Mouse (Mus musculus) thymus, adult 2 months (tissue): Measurements from ENCODE around the gene Eif1ax.
"Not testable (repeated sequence)": the region's sequence is repeated elsewhere in the genome, so short reads cannot be mapped to it uniquely, and the experiment has no call there.

Experiments
- CTCF ChIP-seq: fragments of 200-500 bp; IDR thresholded peaks from 2 replicates; pipeline ENCODE4 v1.5.1; 2012; ENCODE audit warnings: mild to moderate bottlenecking, control low read depth, low read length, moderate library complexity, borderline replicate concordance; ENCODE audit not compliant: control insufficient read depth, poor library complexity, insufficient read depth; ENCODE audit errors: extremely low read depth
- POLR2A ChIP-seq: fragments of 200-500 bp; IDR thresholded peaks from 2 replicates; pipeline ENCODE4 v1.6.1; 2012; ENCODE audit warnings: mild to moderate bottlenecking, low read length, control low read depth, moderate library complexity; ENCODE audit not compliant: control insufficient read depth, poor library complexity, insufficient read depth; ENCODE audit errors: extremely low read depth

GRCm38 (mm10) chrX:159430507-159430906, 58.5 kb downstream of the Eif1ax start:
- TF ChIP-seq POLR2A, CTCF: not testable (repeated sequence)
